13 mouse cellular contexts compared by ENCODE assay signal in genomic region chr1:114862927-114863326, GRCm38 (mm10).
DNase-seq lines count a peak whose midpoint lies in the region; ATAC-seq and TF ChIP-seq lines count a peak whose summit lies in the region.
"Had no signal": no experiment of that assay in that cellular context is flagged by ENCODE, and none has a peak within 500 bp of the region (broad histone marks: within the 10 kb centered on the region; RNA-seq: fewer than 3 reads in every experiment).

No protein-coding gene starts in this region.

- TF ChIP-seq POLR2A in limb, embryonic 14.5 days (IDR thresholded peaks at IDR 0.05; ENCODE audit: borderline replicate concordance, extremely low read depth, insufficient read depth, insufficient read length) = no peak

- no peak overlapping the region for H3K4me2 ChIP-seq in forebrain, embryonic 13.5 days
- no peak overlapping the region for H3K4me2 ChIP-seq in limb, embryonic 14.5 days (replicated peaks; ENCODE audit: low read depth, low read length, severe bottlenecking)
- H3K4me2 ChIP-seq in midbrain, embryonic 16.5 days (ENCODE audit: low read length) = no peak overlapping the region

- no peak overlapping the region for H3K4me3 ChIP-seq in forebrain, embryonic 13.5 days
- no peak overlapping the region for H3K4me3 ChIP-seq in forebrain, embryonic 10.5 days
- no peak overlapping the region for H3K4me3 ChIP-seq in limb, embryonic 14.5 days (replicated peaks; ENCODE audit: low read length)
- H3K4me3 ChIP-seq in limb, embryonic 10.5 days = no peak overlapping the region
- no peak overlapping the region for H3K4me3 ChIP-seq in midbrain, embryonic 16.5 days (ENCODE audit: low read depth, low read length)
- H3K4me3 ChIP-seq: heart, adult 2 months had no signal

- H3K27ac ChIP-seq in forebrain, embryonic 13.5 days = no peak overlapping the region
- no peak overlapping the region for H3K27ac ChIP-seq in forebrain, embryonic 10.5 days
- no peak overlapping the region for H3K27ac ChIP-seq in limb, embryonic 14.5 days (replicated peaks; ENCODE audit: low read depth, low read length)
- no peak overlapping the region for H3K27ac ChIP-seq in limb, embryonic 10.5 days
- no peak overlapping the region for H3K27ac ChIP-seq in midbrain, embryonic 16.5 days (ENCODE audit: low read length)
- H3K27ac ChIP-seq: heart, adult 2 months; macrophage had no signal

- H3K9ac ChIP-seq in forebrain, embryonic 13.5 days = no peak overlapping the region
- no peak overlapping the region for H3K9ac ChIP-seq in limb, embryonic 14.5 days (ENCODE audit: low read depth, low read length, severe bottlenecking)
- H3K9ac ChIP-seq in midbrain, embryonic 16.5 days (ENCODE audit: low read depth, low read length) = no peak overlapping the region

- no peak for DNase-seq in forebrain, embryonic 10.5 days (ENCODE audit: extremely low spot score, low spot score)
- peak; percentile 5 for DNase-seq in limb, embryonic 14.5 days (ENCODE audit: low spot score)
- DNase-seq in limb, embryonic 10.5 days (ENCODE audit: low spot score) = no peak
- DNase-seq in cerebellum, postnatal 36 days = peak; percentile 47 to 64
- peak; percentile 11 to 56 for DNase-seq in left cerebral cortex, postnatal 25 days (ENCODE audit: low spot score in 2 of 2)
- DNase-seq: adrenal gland, postnatal 14 days; heart, adult 2 months; heart, postnatal 4 days; kidney, adult 18-20 months had no signal

- no peaks in the 10 kb centered on the region for H3K9me3 ChIP-seq in forebrain, embryonic 13.5 days (replicated peaks)
- H3K9me3 ChIP-seq in forebrain, embryonic 10.5 days = no peaks in the 10 kb centered on the region
- H3K9me3 ChIP-seq in limb, embryonic 14.5 days (ENCODE audit: control insufficient read depth, low read length) = no peaks in the 10 kb centered on the region
- no peaks in the 10 kb centered on the region for H3K9me3 ChIP-seq in limb, embryonic 10.5 days (replicated peaks)
- no peaks in the 10 kb centered on the region for H3K9me3 ChIP-seq in midbrain, embryonic 16.5 days (replicated peaks; ENCODE audit: control insufficient read depth, low read length, poor library complexity, severe bottlenecking)

- intact Hi-C loops in left cerebral cortex, postnatal 25 days (cut with DNase I) = no loop called here

- WGBS in forebrain, embryonic 13.5 days = 57% methylated on average over 2 of the region's 2 CpGs
- WGBS in forebrain, embryonic 10.5 days = 78% methylated on average over 2 of the region's 2 CpGs
- WGBS in limb, embryonic 14.5 days = 41% methylated on average over 2 of the region's 2 CpGs
- WGBS in limb, embryonic 10.5 days = 83% methylated on average over 2 of the region's 2 CpGs
- 64% methylated on average over 2 of the region's 2 CpGs for WGBS in midbrain, embryonic 16.5 days

- H3K4me1 ChIP-seq in forebrain, embryonic 13.5 days = no peaks in the 10 kb centered on the region
- H3K4me1 ChIP-seq in forebrain, embryonic 10.5 days = no peaks in the 10 kb centered on the region; the same call in 1 of the 2 replicates
- no peaks in the 10 kb centered on the region for H3K4me1 ChIP-seq in limb, embryonic 14.5 days (ENCODE audit: control insufficient read depth, insufficient read depth, low read length)
- H3K4me1 ChIP-seq in limb, embryonic 10.5 days = no peaks in the 10 kb centered on the region
- no peaks in the 10 kb centered on the region for H3K4me1 ChIP-seq in midbrain, embryonic 16.5 days (ENCODE audit: control insufficient read depth, insufficient read depth, low read length)

- ATAC-seq in forebrain, embryonic 13.5 days = peak; percentile 84; the same call in 1 of the 2 replicates
- ATAC-seq in limb, embryonic 14.5 days (ENCODE audit: low FRiP score, low read depth) = no peak
- ATAC-seq in granulocyte monocyte progenitor cell, adult 5-6 weeks (replicated peaks; ENCODE audit: poor library complexity, severe bottlenecking) = no peak
- no peak for ATAC-seq in midbrain, embryonic 16.5 days

- H3K36me3 ChIP-seq in forebrain, embryonic 13.5 days (ENCODE audit: poor library complexity, severe bottlenecking) = no peaks in the 10 kb centered on the region
- no peaks in the 10 kb centered on the region for H3K36me3 ChIP-seq in forebrain, embryonic 10.5 days (replicated peaks)
- no peaks in the 10 kb centered on the region for H3K36me3 ChIP-seq in limb, embryonic 14.5 days (ENCODE audit: control insufficient read depth, insufficient read depth, low read length)
- no peaks in the 10 kb centered on the region for H3K36me3 ChIP-seq in limb, embryonic 10.5 days
- no peaks in the 10 kb centered on the region for H3K36me3 ChIP-seq in midbrain, embryonic 16.5 days (ENCODE audit: control insufficient read depth, insufficient read depth, low read length)

- H3K27me3 ChIP-seq in forebrain, embryonic 13.5 days = no peaks in the 10 kb centered on the region
- H3K27me3 ChIP-seq in forebrain, embryonic 10.5 days (ENCODE audit: poor library complexity, severe bottlenecking) = no peaks in the 10 kb centered on the region
- H3K27me3 ChIP-seq in limb, embryonic 14.5 days (ENCODE audit: control insufficient read depth, insufficient read depth, low read length) = no peaks in the 10 kb centered on the region
- H3K27me3 ChIP-seq in limb, embryonic 10.5 days (ENCODE audit: low read depth, poor library complexity, severe bottlenecking) = no peaks in the 10 kb centered on the region
- H3K27me3 ChIP-seq in midbrain, embryonic 16.5 days (ENCODE audit: control insufficient read depth, insufficient read depth, low read depth, low read length) = no peaks in the 10 kb centered on the region

Comparison
In these comparisons a context has a peak if more than half of its experiments do, and no peak if none do; other contexts are left out.
1. DNase-seq: peak in limb, embryonic 14.5 days (single experiment), cerebellum, postnatal 36 days (2 of 2) and left cerebral cortex, postnatal 25 days (2 of 2); none in forebrain, embryonic 10.5 days (single experiment) and limb, embryonic 10.5 days (single experiment).